Mouse (Mus musculus): ENCODE measurements around the gene Mfsd2b. TPM values are rescaled to one million over a fixed set of nuclear protein-coding genes. Genes with fewer than 3 reads are reported as not detected.
A peak's percentile ranks its signal among the peaks of the same experiment; 100 is the strongest.
"Not testable (repeated sequence)": the region's sequence is repeated elsewhere in the genome, so short reads cannot be mapped to it uniquely, and the experiment has no call there.

Mfsd2b gene
- polyA plus RNA-seq (2016; fragmentation: Nextera tagmentation; extraction: Ambion mirVana), result 4.4 and 4.5 TPM in 2 replicates

DNA sequence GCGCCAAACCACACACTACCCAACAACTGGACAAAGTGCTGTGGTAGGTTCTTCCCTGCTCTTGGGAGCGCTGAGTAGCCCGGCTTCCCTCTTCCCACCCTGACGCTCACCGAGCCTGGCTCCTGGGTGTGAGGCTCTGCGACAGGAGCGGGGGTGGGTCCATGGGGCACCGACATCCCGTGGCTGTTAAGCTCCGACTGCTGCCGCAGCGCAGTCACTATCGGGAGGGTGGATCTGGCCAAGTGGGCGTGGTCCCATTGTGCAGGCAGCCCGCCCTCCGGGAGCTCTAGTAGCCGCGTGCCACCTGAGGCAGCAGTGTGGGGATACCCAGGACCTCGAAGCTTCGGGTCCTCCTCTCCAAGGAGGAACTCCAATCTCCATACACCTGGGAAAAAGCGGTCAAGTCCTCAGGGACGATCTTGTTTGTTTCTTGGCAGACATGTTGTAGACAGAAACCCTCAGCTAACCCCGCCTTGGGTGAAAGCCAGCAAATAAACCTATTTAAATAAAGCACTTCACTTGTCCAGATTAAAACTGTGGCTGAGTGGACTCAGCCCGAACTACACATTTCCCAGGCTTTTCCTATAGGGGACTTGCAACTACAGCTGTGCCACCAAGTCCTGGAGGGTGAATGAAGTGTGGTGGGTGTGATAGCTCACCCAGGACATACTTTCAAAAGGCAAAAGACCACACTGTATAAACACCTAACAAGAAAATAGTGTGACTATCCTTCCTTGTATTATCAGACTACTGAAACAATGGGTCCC, at the start of gene Mfsd2b:
TSS of gene Mfsd2b (minus strand) at position 199 of the 767 bp plus-strand sequence.
- Histone ChIP-seq H3K36me3 (peaks cover 9% of the 10 kb centered on the region), H3K4me3 (peak within 1 kb of the TSS; percentile 54), H3K9me3 (replicated peaks) (no peaks in the 10 kb centered on the region), H3K27me3 (ENCODE audit: low read depth, poor library complexity, severe bottlenecking) (peaks cover 16% of the 10 kb centered on the region), H3K27ac (peak within 1 kb of the TSS; percentile 73), H3K4me1 (peaks cover 10% of the 10 kb centered on the region)
- 6% methylated on average over 24 of the region's 24 CpGs for WGBS
- peak; percentile 75 for DNase-seq (ENCODE audit: low spot score)

DNA sequence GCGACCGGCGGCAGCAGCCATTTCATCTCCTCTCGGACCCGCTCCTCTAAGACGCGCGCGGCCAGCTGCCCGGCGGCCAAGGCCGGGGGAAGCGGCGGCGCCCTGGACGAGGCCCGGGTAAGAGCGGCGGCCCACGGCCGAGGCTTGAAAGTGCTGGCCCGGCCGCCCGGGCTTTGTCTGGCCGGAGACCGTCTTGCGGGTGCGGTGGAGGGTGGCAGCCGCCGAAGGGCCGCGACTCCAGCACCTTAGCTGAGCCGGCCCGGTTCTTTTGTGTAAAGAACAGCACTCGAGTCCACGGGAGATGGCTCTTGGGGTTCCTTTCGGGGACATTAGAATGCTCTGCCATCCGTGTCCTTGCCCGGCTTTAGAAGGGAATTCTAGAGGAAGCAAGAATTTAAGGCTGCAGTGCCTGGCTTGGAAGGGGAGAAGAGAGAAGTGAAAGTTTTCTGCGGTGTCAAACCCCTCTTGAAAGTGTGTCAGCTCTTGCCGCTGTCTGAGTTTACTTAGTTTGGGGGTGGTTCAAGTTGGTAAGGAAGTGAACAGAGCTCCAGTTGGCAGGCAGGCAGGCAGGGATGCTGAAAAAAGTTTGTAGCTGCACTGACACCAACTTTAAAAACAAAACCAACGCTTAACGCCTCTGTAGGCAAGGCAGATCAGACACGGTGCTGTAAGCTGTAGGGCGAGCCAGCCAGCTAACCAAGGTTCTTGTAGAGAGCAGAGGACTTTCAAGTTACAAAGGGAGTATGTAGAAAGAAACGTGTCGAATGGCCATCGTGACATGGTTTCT, 43.8 kb upstream of the Mfsd2b start:
- H3K4me1 ChIP-seq, result peaks cover 7% of the 10 kb centered on the region; the same call in 1 of the 2 replicates
- peak overlapping the region; percentile 99 for H3K27ac ChIP-seq
- H3K27me3 ChIP-seq (ENCODE audit: low read depth, poor library complexity, severe bottlenecking), result no peaks in the 10 kb centered on the region
- DNase-seq (ENCODE audit: low spot score), result peak; percentile 83
- under 1% methylated on average over 48 of the region's 48 CpGs for WGBS
- H3K36me3 ChIP-seq, result no peaks in the 10 kb centered on the region
- H3K4me3 ChIP-seq, result peak overlapping the region; percentile 93
- no peaks in the 10 kb centered on the region for H3K9me3 ChIP-seq (replicated peaks)

- no peaks in the 10 kb centered on the region for H3K27me3 ChIP-seq (ENCODE audit: low read depth, poor library complexity, severe bottlenecking)
- DNase-seq (ENCODE audit: low spot score), result peak; percentile 98
- peak within 1 kb of the TSS; percentile 93 for H3K4me3 ChIP-seq
- H3K36me3 ChIP-seq, result no peaks in the 10 kb centered on the region
- H3K9me3 ChIP-seq (replicated peaks), result no peaks in the 10 kb centered on the region
- H3K27ac ChIP-seq, result peak within 1 kb of the TSS; percentile 99
- peaks cover 7% of the 10 kb centered on the region; the same call in 1 of the 2 replicates for H3K4me1 ChIP-seq
- WGBS, result under 1% methylated on average over 89 of the region's 89 CpGs
Observed at GRCm38 (mm10) chr12:4916994-4917804, 43.0 kb upstream of the Mfsd2b start, which contains the start of gene Atad2b. Gene Atad2b (plus strand): TSS chr12:4917353.

GRCm38 (mm10) chr12:4914944-4915343, 40.8 kb upstream of the Mfsd2b start:
- Histone ChIP-seq H3K27ac (no peak overlapping the region), H3K4me3 (no peak overlapping the region), H3K36me3 (no peaks in the 10 kb centered on the region), H3K4me1 (peaks cover 7% of the 10 kb centered on the region; the same call in 1 of the 2 replicates), H3K9me3 (replicated peaks) (no peaks in the 10 kb centered on the region), H3K27me3 (ENCODE audit: low read depth, poor library complexity, severe bottlenecking) (no peaks in the 10 kb centered on the region)
- DNase-seq (ENCODE audit: low spot score), result no peak
- WGBS, result 79% methylated on average over 3 of the region's 3 CpGs

DNA sequence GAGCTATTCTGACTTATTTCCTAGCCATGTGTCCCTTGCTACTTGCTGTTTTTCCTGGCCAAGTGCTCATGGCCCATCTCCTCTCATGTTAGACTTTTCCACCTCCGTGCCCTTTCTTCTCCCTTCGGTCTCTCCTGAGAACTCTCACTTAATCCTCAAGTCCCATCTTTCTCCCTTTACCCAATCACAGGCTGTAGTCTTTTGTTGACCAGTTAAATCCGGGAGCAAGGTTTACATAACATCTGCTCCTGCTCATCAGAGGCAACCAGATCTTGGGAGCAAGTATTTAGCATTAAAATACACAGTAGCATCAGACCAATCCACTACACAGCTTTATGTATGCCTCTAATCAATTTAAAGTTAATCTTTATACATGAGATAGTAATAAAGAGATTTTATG, 40.3 kb upstream of the Mfsd2b start:
- no peak for DNase-seq (ENCODE audit: low spot score)
- no peaks in the 10 kb centered on the region for H3K36me3 ChIP-seq
- H3K4me1 ChIP-seq, result peaks cover 7% of the 10 kb centered on the region; the same call in 1 of the 2 replicates
- H3K9me3 ChIP-seq (replicated peaks), result no peaks in the 10 kb centered on the region
- 61% methylated on average over 3 of the region's 3 CpGs for WGBS
- no peak overlapping the region for H3K27ac ChIP-seq
- no peak overlapping the region for H3K4me3 ChIP-seq
- H3K27me3 ChIP-seq (ENCODE audit: low read depth, poor library complexity, severe bottlenecking), result no peaks in the 10 kb centered on the region

- H3K36me3 ChIP-seq, result no peaks in the 10 kb centered on the region
- no peak overlapping the region for H3K27ac ChIP-seq
- no peaks in the 10 kb centered on the region for H3K4me1 ChIP-seq
- DNase-seq (ENCODE audit: low spot score), result no peak
- no peak overlapping the region for H3K4me3 ChIP-seq
- H3K9me3 ChIP-seq (replicated peaks), result no peaks in the 10 kb centered on the region
- H3K27me3 ChIP-seq (ENCODE audit: low read depth, poor library complexity, severe bottlenecking), result no peaks in the 10 kb centered on the region
- 93% methylated on average over 4 of the region's 4 CpGs for WGBS
Observed at GRCm38 (mm10) chr12:4911716-4912115, 37.6 kb upstream of the Mfsd2b start.

GRCm38 (mm10) chr12:4910496-4910895, 36.3 kb upstream of the Mfsd2b start:
- not testable (repeated sequence) for H3K36me3 ChIP-seq; H3K27ac ChIP-seq; H3K4me1 ChIP-seq; DNase-seq (ENCODE audit: low spot score); H3K27me3 ChIP-seq (ENCODE audit: low read depth, poor library complexity, severe bottlenecking); H3K4me3 ChIP-seq; H3K9me3 ChIP-seq (replicated peaks)
- WGBS, result 95% methylated on average over 1 of the region's 1 CpGs

GRCm38 (mm10) chr12:4908391-4908790, 34.2 kb upstream of the Mfsd2b start:
- Histone ChIP-seq H3K36me3 (peaks cover 5% of the 10 kb centered on the region; the same call in 1 of the 2 replicates), H3K9me3 (replicated peaks) (no peaks in the 10 kb centered on the region), H3K4me3 (no peak overlapping the region), H3K27ac (no peak overlapping the region), H3K4me1 (no peaks in the 10 kb centered on the region), H3K27me3 (ENCODE audit: low read depth, poor library complexity, severe bottlenecking) (no peaks in the 10 kb centered on the region)
- WGBS, result 94% methylated on average over 7 of the region's 7 CpGs
- no peak for DNase-seq (ENCODE audit: low spot score)

DNA sequence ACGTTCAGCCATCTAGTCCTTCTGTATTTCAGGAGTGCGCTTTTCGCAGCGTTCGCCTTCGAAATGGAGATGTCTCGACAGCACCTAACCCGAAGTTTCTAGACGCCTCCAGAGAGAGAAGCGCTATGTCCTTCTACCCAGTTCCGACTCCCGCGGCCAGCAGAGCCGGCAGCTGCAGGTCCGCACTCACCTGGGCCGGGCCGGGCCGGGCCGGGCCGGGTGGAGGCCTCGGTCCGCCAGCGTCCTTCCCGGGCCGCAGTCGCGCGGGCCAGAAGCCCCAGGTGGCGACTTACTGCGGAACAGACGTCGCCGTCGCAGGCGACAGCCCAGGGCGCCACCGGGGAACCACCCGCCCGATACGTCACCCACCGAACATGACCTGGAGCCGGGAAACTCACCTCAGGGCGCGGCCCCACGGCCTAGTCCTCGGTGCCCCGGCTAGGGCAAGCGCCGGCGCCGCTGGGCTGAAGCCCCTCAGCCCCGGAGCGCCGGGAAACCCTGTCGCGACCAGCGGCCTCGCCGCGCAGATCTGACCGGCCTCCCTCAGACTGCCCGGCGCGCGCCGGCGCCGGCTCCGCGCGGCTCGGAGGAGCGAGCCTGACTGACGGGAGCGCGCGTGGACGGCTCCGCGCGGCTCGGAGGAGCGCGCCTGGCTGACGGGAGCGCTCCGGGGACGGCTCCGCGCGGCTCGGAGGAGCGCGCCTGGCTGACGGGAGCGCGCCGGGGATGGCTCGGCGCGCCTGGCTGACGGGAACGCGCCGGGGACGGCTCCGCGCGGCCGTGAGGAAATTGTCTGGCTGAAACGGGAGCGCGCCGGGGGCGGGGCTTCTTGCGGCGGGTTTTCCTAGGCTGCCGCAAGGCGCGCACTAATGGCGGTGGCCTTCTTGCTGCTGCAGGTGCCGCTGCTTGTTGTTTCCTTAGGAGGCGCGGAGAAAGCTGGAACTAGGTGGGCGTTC, 33.1 kb upstream of the Mfsd2b start, which contains the start of gene Ubxn2a:
TSS of gene Ubxn2a (minus strand) at position 755 of the 956 bp plus-strand sequence.
- WGBS, result under 1% methylated on average over 125 of the region's 125 CpGs
- H3K36me3 ChIP-seq, result peaks cover 5% of the 10 kb centered on the region; the same call in 1 of the 2 replicates
- peak within 1 kb of the TSS; percentile 93 for H3K27ac ChIP-seq
- no peaks in the 10 kb centered on the region for H3K9me3 ChIP-seq (replicated peaks)
- no peaks in the 10 kb centered on the region for H3K27me3 ChIP-seq (ENCODE audit: low read depth, poor library complexity, severe bottlenecking)
- H3K4me1 ChIP-seq, result no peaks in the 10 kb centered on the region
- H3K4me3 ChIP-seq, result peak within 1 kb of the TSS; percentile 82
- peak; percentile 92 for DNase-seq (ENCODE audit: low spot score)

DNA sequence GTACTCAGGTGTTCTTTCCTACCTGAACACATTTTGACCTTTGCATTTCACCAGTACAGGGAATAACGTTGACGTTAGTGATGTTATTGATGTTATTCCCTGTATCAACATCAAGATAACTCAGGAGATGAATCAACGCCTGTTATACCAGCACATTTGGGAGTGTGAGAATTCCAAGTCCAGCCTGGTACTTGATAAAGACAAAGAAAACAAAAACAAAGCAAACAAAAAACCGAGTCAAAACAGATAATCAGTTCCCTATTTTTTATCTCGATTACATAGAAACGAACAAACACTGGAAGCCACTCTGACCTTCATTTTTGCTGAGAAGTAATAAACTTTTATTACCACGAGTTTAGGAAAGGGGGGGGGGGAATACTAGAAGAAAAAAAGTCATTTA, 32.3 kb upstream of the Mfsd2b start:
- 63% methylated on average over 7 of the region's 7 CpGs for WGBS
- Histone ChIP-seq H3K4me1 (no peaks in the 10 kb centered on the region), H3K4me3 (peak overlapping the region; percentile 82), H3K9me3 (replicated peaks) (no peaks in the 10 kb centered on the region), H3K27me3 (ENCODE audit: low read depth, poor library complexity, severe bottlenecking) (no peaks in the 10 kb centered on the region), H3K27ac (peak overlapping the region; percentile 93), H3K36me3 (peaks cover 8% of the 10 kb centered on the region; the same call in 1 of the 2 replicates)
- DNase-seq (ENCODE audit: low spot score), result no peak

DNA sequence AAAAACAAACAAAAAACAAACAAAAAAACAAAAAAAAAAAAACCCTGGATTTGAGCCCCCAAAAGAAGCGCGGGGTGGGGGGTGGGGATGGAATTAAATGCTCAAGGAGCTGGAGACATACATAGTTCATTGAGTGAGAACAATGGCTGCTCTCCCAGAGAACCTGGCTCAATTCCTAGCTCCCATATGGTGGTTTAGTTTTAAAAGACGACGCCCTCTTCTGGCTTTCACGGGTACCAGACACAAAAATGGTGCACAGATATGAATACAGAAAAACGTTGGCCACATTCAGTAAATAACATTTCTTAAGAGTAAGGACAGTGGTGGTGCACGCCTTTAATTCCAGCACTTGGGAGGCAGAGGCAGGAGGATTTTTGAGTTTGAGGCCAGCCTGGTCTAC, 31.8 kb upstream of the Mfsd2b start:
- Histone ChIP-seq H3K27ac (no peak overlapping the region), H3K4me1 (no peaks in the 10 kb centered on the region), H3K27me3 (ENCODE audit: low read depth, poor library complexity, severe bottlenecking) (no peaks in the 10 kb centered on the region), H3K9me3 (replicated peaks) (no peaks in the 10 kb centered on the region), H3K36me3 (peaks cover 11% of the 10 kb centered on the region; the same call in 1 of the 2 replicates), H3K4me3 (no peak overlapping the region)
- 81% methylated on average over 7 of the region's 7 CpGs for WGBS
- DNase-seq (ENCODE audit: low spot score), result no peak
